Mouse (Mus musculus) midbrain, embryonic 16.5 days (tissue): ENCODE measurements around the gene Elovl2. TPM values are rescaled to one million over a fixed set of nuclear protein-coding genes. Genes with fewer than 3 reads are reported as not detected.

Source experiments
- ATAC-seq: fragments of 200-750 bp; cut with Nextera tagmentation; 2 replicates; pipeline ENCODE4 v1.8.0; 2017; ENCODE audit warnings: moderate TSS enrichment
- H3K27ac ChIP-seq: fragments of 300-500 bp; sonication (generic); 2 replicates; pipeline ENCODE4 v1.5.1; 2014; ENCODE audit warnings: mild to moderate bottlenecking, low read length, mixed read lengths
- H3K27me3 ChIP-seq: fragments of 300-500 bp; sonication (generic); 2 replicates; pipeline ENCODE4 v1.6.1; 2014; ENCODE audit warnings: low read depth, low read length, mixed read lengths; ENCODE audit not compliant: control insufficient read depth, insufficient read depth
- H3K36me3 ChIP-seq: fragments of 300-500 bp; sonication (generic); 2 replicates; pipeline ENCODE4 v1.6.1; 2014; ENCODE audit warnings: mild to moderate bottlenecking, low read length, moderate library complexity, mixed read lengths; ENCODE audit not compliant: control insufficient read depth, insufficient read depth
- H3K4me1 ChIP-seq: fragments of 300-500 bp; sonication (generic); 2 replicates; pipeline ENCODE4 v1.6.1; 2014; ENCODE audit warnings: mild to moderate bottlenecking, low read length, mixed read lengths; ENCODE audit not compliant: control insufficient read depth, insufficient read depth
- H3K4me2 ChIP-seq: fragments of 300-500 bp; sonication (generic); 2 replicates; pipeline ENCODE4 v1.6.1; 2014; ENCODE audit warnings: mild to moderate bottlenecking, low read length, mixed read lengths
- H3K4me3 ChIP-seq: fragments of 300-500 bp; sonication (generic); 2 replicates; pipeline ENCODE4 v1.5.1; 2014; ENCODE audit warnings: low read depth, mild to moderate bottlenecking, low read length, moderate library complexity, mixed read lengths
- H3K9ac ChIP-seq: fragments of 300-500 bp; sonication (generic); 2 replicates; pipeline ENCODE4 v1.6.1; 2014; ENCODE audit warnings: low read depth, low read length, mixed read lengths
- H3K9me3 ChIP-seq: fragments of 300-500 bp; sonication (generic); replicated peaks from 2 replicates; pipeline ENCODE4 v1.6.1; 2014; ENCODE audit warnings: mild to moderate bottlenecking, low read length, mixed read lengths; ENCODE audit not compliant: control insufficient read depth, poor library complexity, severe bottlenecking
- WGBS: fragments of 180-500 bp; shearing (Covaris S2); extraction: QIAGEN DNeasy Blood & Tissue Kit; methylation state at CpG from one replicate; pipeline ENCODE4 v1.1.7; 2014; 5-methylcytosine and 5-hydroxymethylcytosine counted together
- polyA plus RNA-seq: library from polyadenylated mRNA; unstranded; fragments of >200 nt; fragmentation: Nextera tagmentation; extraction: Ambion mirVana; gene quantifications from 2 replicates; pipeline ENCODE4 v1.2.1, GENCODE M21; 2015

Gene Elovl2
- polyA plus RNA-seq, 1 experiment from 2014 or later = 40.9 TPM

- no peak overlapping the region for H3K9ac ChIP-seq
- no peaks in the 10 kb centered on the region for H3K9me3 ChIP-seq
- H3K4me2 ChIP-seq = no peak overlapping the region
- H3K36me3 ChIP-seq = no peaks in the 10 kb centered on the region
- H3K4me1 ChIP-seq = peaks cover 8% of the 10 kb centered on the region
- H3K4me3 ChIP-seq = no peak overlapping the region
- ATAC-seq = no peak
- H3K27me3 ChIP-seq = no peaks in the 10 kb centered on the region
- WGBS = 60% methylated on average over 9 of the region's 9 CpGs
- H3K27ac ChIP-seq = no peak overlapping the region
Measured at GRCm38 (mm10) chr13:41203691-41204090, 16.5 kb downstream of the Elovl2 start.

GRCm38 (mm10) chr13:41203289-41203688 is 16.9 kb downstream of the Elovl2 start:
- no peak for ATAC-seq
- WGBS = 48% methylated on average over 7 of the region's 7 CpGs
- Histone ChIP-seq H3K9me3 (no peaks in the 10 kb centered on the region), H3K4me1 (peaks cover 8% of the 10 kb centered on the region), H3K36me3 (no peaks in the 10 kb centered on the region), H3K27ac (no peak overlapping the region), H3K9ac (no peak overlapping the region), H3K4me2 (no peak overlapping the region), H3K4me3 (no peak overlapping the region), H3K27me3 (no peaks in the 10 kb centered on the region)

GRCm38 (mm10) chr13:41200861-41201260 is 19.3 kb downstream of the Elovl2 start:
- Histone ChIP-seq H3K9ac (no peak overlapping the region), H3K27ac (no peak overlapping the region), H3K9me3 (no peaks in the 10 kb centered on the region), H3K36me3 (no peaks in the 10 kb centered on the region), H3K4me3 (no peak overlapping the region), H3K4me1 (peaks cover 8% of the 10 kb centered on the region), H3K4me2 (no peak overlapping the region), H3K27me3 (no peaks in the 10 kb centered on the region)
- 71% methylated on average over 2 of the region's 2 CpGs for WGBS
- no peak for ATAC-seq

GRCm38 (mm10) chr13:41195640-41196333 is 24.4 kb downstream of the Elovl2 start:
- Histone ChIP-seq H3K9me3 (no peaks in the 10 kb centered on the region), H3K27me3 (no peaks in the 10 kb centered on the region), H3K9ac (no peak overlapping the region), H3K4me3 (no peak overlapping the region), H3K27ac (no peak overlapping the region), H3K36me3 (peaks cover 13% of the 10 kb centered on the region; the same call in 1 of the 2 replicates), H3K4me2 (no peak overlapping the region), H3K4me1 (no peaks in the 10 kb centered on the region)
- 65% methylated on average over 3 of the region's 3 CpGs for WGBS
- no peak for ATAC-seq

- H3K4me3 ChIP-seq = no peak overlapping the region
- no peak overlapping the region for H3K9ac ChIP-seq
- H3K36me3 ChIP-seq = peaks cover 40% of the 10 kb centered on the region
- WGBS = 63% methylated on average over 6 of the region's 6 CpGs
- no peak overlapping the region for H3K27ac ChIP-seq
- no peak overlapping the region for H3K4me2 ChIP-seq
- H3K4me1 ChIP-seq = no peaks in the 10 kb centered on the region
- no peak for ATAC-seq
- H3K27me3 ChIP-seq = no peaks in the 10 kb centered on the region
- no peaks in the 10 kb centered on the region for H3K9me3 ChIP-seq
Measured at GRCm38 (mm10) chr13:41187886-41188285, 32.3 kb downstream of the Elovl2 start.

GRCm38 (mm10) chr13:41158426-41158825 is 61.8 kb downstream of the Elovl2 start:
- Histone ChIP-seq H3K9ac (no peak overlapping the region), H3K27me3 (no peaks in the 10 kb centered on the region), H3K9me3 (no peaks in the 10 kb centered on the region), H3K36me3 (no peaks in the 10 kb centered on the region), H3K4me3 (no peak overlapping the region), H3K4me2 (no peak overlapping the region), H3K27ac (no peak overlapping the region), H3K4me1 (no peaks in the 10 kb centered on the region)
- 66% methylated on average over 5 of the region's 5 CpGs for WGBS
- ATAC-seq = no peak

- H3K4me3 ChIP-seq = no peak overlapping the region
- H3K9ac ChIP-seq = no peak overlapping the region
- H3K27me3 ChIP-seq = no peaks in the 10 kb centered on the region
- no peak overlapping the region for H3K27ac ChIP-seq
- H3K4me1 ChIP-seq = no peaks in the 10 kb centered on the region
- H3K9me3 ChIP-seq = no peaks in the 10 kb centered on the region
- H3K4me2 ChIP-seq = no peak overlapping the region
- 89% methylated on average over 11 of the region's 11 CpGs for WGBS
- H3K36me3 ChIP-seq = no peaks in the 10 kb centered on the region
- no peak for ATAC-seq
Measured at GRCm38 (mm10) chr13:41153146-41153545, 67.1 kb downstream of the Elovl2 start.

GRCm38 (mm10) chr13:41146271-41146670 is 73.9 kb downstream of the Elovl2 start:
- H3K27me3 ChIP-seq = no peaks in the 10 kb centered on the region
- no peaks in the 10 kb centered on the region for H3K36me3 ChIP-seq
- H3K9ac ChIP-seq = no peak overlapping the region
- H3K4me3 ChIP-seq = no peak overlapping the region
- 79% methylated on average over 10 of the region's 10 CpGs for WGBS
- H3K9me3 ChIP-seq = no peaks in the 10 kb centered on the region
- H3K4me1 ChIP-seq = no peaks in the 10 kb centered on the region
- no peak overlapping the region for H3K4me2 ChIP-seq
- H3K27ac ChIP-seq = no peak overlapping the region
- no peak for ATAC-seq

- Histone ChIP-seq H3K27me3 (no peaks in the 10 kb centered on the region), H3K9ac (no peak overlapping the region), H3K9me3 (no peaks in the 10 kb centered on the region), H3K27ac (no peak overlapping the region), H3K36me3 (no peaks in the 10 kb centered on the region), H3K4me2 (no peak overlapping the region), H3K4me3 (no peak overlapping the region), H3K4me1 (no peaks in the 10 kb centered on the region)
- WGBS = 70% methylated on average over 6 of the region's 6 CpGs
- ATAC-seq = no peak
Measured at GRCm38 (mm10) chr13:41145433-41145970, 74.7 kb downstream of the Elovl2 start.
